Mouse (Mus musculus): ENCODE data around the gene Zfp626. TPM values are rescaled to one million over a fixed set of nuclear protein-coding genes. Genes with fewer than 3 reads are reported as not detected.
"Not testable (repeated sequence)": the region's sequence is repeated elsewhere in the genome, so short reads cannot be mapped to it uniquely, and the experiment has no call there.

Zfp626 gene
- polyA plus RNA-seq, 1 experiment from 2014 or later = 0.63 TPM

- Histone ChIP-seq H3K36me3 (replicated peaks) (peaks cover 33% of the 10 kb centered on the region), H3K4me1 (replicated peaks) (peaks cover 24% of the 10 kb centered on the region)
- not testable (repeated sequence) for H3K27ac ChIP-seq (replicated peaks); ATAC-seq (ENCODE audit: insufficient read depth); H3K9ac ChIP-seq; H3K27me3 ChIP-seq; H3K4me2 ChIP-seq; H3K9me3 ChIP-seq (replicated peaks); H3K4me3 ChIP-seq (replicated peaks)
- 66% methylated on average over 5 of the region's 5 CpGs for WGBS (ENCODE audit: insufficient replicate concordance)
Observed at GRCm38 (mm10) chr7:27862578-27862977, 55.6 kb downstream of the Zfp626 start.

Other genes starting within 250 kb of the Zfp626 start
- gene Akt2, start 215.6 kb upstream of the Zfp626 start, polyA plus RNA-seq (2015; fragmentation: Nextera tagmentation; extraction: Ambion mirVana) = 26.4 and 28.3 TPM in 2 replicates
- gene Ttc9b, start 153.3 kb upstream of the Zfp626 start, polyA plus RNA-seq (2015; fragmentation: Nextera tagmentation; extraction: Ambion mirVana) = 0.05 TPM in 1 of 2 replicates, not detected in the other
- 1.5 TPM in 2 replicates for gene Map3k10, start 132.6 kb upstream of the Zfp626 start, polyA plus RNA-seq (2015; fragmentation: Nextera tagmentation; extraction: Ambion mirVana)
- 0.38 and 0.91 TPM in 2 replicates for gene Zfp607b, start 117.9 kb upstream of the Zfp626 start, polyA plus RNA-seq (2015; fragmentation: Nextera tagmentation; extraction: Ambion mirVana)
- 4.8 and 5.0 TPM in 2 replicates for gene Zfp60, start 75.8 kb upstream of the Zfp626 start, polyA plus RNA-seq (2015; fragmentation: Nextera tagmentation; extraction: Ambion mirVana)
- gene Zfp59, start 31.4 kb downstream of the Zfp626 start, polyA plus RNA-seq (2015; fragmentation: Nextera tagmentation; extraction: Ambion mirVana) = 1.5 and 1.6 TPM in 2 replicates
- 0.99 and 1.0 TPM in 2 replicates for gene Zfp607a, start 50.3 kb downstream of the Zfp626 start, polyA plus RNA-seq (2015; fragmentation: Nextera tagmentation; extraction: Ambion mirVana)
- 1.1 TPM in 2 replicates for gene Zfp974, start 122.3 kb downstream of the Zfp626 start, polyA plus RNA-seq (2015; fragmentation: Nextera tagmentation; extraction: Ambion mirVana)
- gene Zfp780b, start 172.0 kb downstream of the Zfp626 start, polyA plus RNA-seq (2015; fragmentation: Nextera tagmentation; extraction: Ambion mirVana) = 4.4 and 5.3 TPM in 2 replicates
- gene Zfp850, start 206.9 kb downstream of the Zfp626 start, polyA plus RNA-seq (2015; fragmentation: Nextera tagmentation; extraction: Ambion mirVana) = 1.4 and 1.6 TPM in 2 replicates
- gene Psmc4, start 242.9 kb downstream of the Zfp626 start, polyA plus RNA-seq (2015; fragmentation: Nextera tagmentation; extraction: Ambion mirVana) = 127 and 132 TPM in 2 replicates